Mouse (Mus musculus): Measurements from ENCODE around the gene Sptbn1.
"Not testable (repeated sequence)": the region's sequence is repeated elsewhere in the genome, so short reads cannot be mapped to it uniquely, and the experiment has no call there.

Sptbn1 gene

GRCm38 (mm10) chr11:30256491-30256890 lies 11.5 kb downstream of the Sptbn1 start:
- no peak for DNase-seq (ENCODE audit: low read depth in 2 of 2, low spot score in 2 of 2)

GRCm38 (mm10) chr11:30255211-30255610 lies 12.8 kb downstream of the Sptbn1 start:
- not testable (repeated sequence) for DNase-seq (ENCODE audit: low read depth in 2 of 2, low spot score in 2 of 2)

- DNase-seq (ENCODE audit: low read depth in 2 of 2, low spot score in 2 of 2): no peak
These were observed 16.6 kb downstream of the Sptbn1 start for GRCm38 (mm10) chr11:30251294-30251904.

- DNase-seq (ENCODE audit: low read depth in 2 of 2, low spot score in 2 of 2): no peak
These were observed 18.4 kb downstream of the Sptbn1 start for GRCm38 (mm10) chr11:30249452-30250016.

- DNase-seq (ENCODE audit: low read depth in 2 of 2, low spot score in 2 of 2): no peak
These were observed 20.9 kb downstream of the Sptbn1 start for GRCm38 (mm10) chr11:30247106-30247505.

- DNase-seq (ENCODE audit: low read depth in 2 of 2, low spot score in 2 of 2): no peak
These were observed 21.8 kb downstream of the Sptbn1 start for GRCm38 (mm10) chr11:30246161-30246560.

- no peak for DNase-seq (ENCODE audit: low read depth in 2 of 2, low spot score in 2 of 2)
These were observed 23.8 kb downstream of the Sptbn1 start for GRCm38 (mm10) chr11:30244172-30244571.

GRCm38 (mm10) chr11:30243591-30243990 lies 24.4 kb downstream of the Sptbn1 start:
- DNase-seq (ENCODE audit: low read depth in 2 of 2, low spot score in 2 of 2): no peak

- no peak for DNase-seq (ENCODE audit: low read depth in 2 of 2, low spot score in 2 of 2)
These were observed 27.1 kb downstream of the Sptbn1 start for GRCm38 (mm10) chr11:30240861-30241260.

GRCm38 (mm10) chr11:30237960-30238359 lies 30.0 kb downstream of the Sptbn1 start:
- no peak for DNase-seq (ENCODE audit: low read depth in 2 of 2, low spot score in 2 of 2)

GRCm38 (mm10) chr11:30236681-30237242 lies 31.2 kb downstream of the Sptbn1 start:
- DNase-seq (ENCODE audit: low read depth in 2 of 2, low spot score in 2 of 2): no peak

GRCm38 (mm10) chr11:30235666-30236065 lies 32.3 kb downstream of the Sptbn1 start:
- no peak for DNase-seq (ENCODE audit: low read depth in 2 of 2, low spot score in 2 of 2)

GRCm38 (mm10) chr11:30235218-30235617 lies 32.8 kb downstream of the Sptbn1 start:
- no peak for DNase-seq (ENCODE audit: low read depth in 2 of 2, low spot score in 2 of 2)

- no peak for DNase-seq (ENCODE audit: low read depth in 2 of 2, low spot score in 2 of 2)
These were observed 34.0 kb downstream of the Sptbn1 start for GRCm38 (mm10) chr11:30233946-30234345.

GRCm38 (mm10) chr11:30232082-30232481 lies 35.9 kb downstream of the Sptbn1 start:
- DNase-seq (ENCODE audit: low read depth in 2 of 2, low spot score in 2 of 2): no peak

GRCm38 (mm10) chr11:30231336-30231735 lies 36.6 kb downstream of the Sptbn1 start:
- no peak for DNase-seq (ENCODE audit: low read depth in 2 of 2, low spot score in 2 of 2)

- no peak for DNase-seq (ENCODE audit: low read depth in 2 of 2, low spot score in 2 of 2)
These were observed 37.6 kb downstream of the Sptbn1 start for GRCm38 (mm10) chr11:30230330-30230771.

- no peak for DNase-seq (ENCODE audit: low read depth in 2 of 2, low spot score in 2 of 2)
These were observed 41.2 kb downstream of the Sptbn1 start for GRCm38 (mm10) chr11:30226756-30227155.

GRCm38 (mm10) chr11:30224599-30224998 lies 43.4 kb downstream of the Sptbn1 start:
- DNase-seq (ENCODE audit: low read depth in 2 of 2, low spot score in 2 of 2): no peak

GRCm38 (mm10) chr11:30222636-30223035 lies 45.3 kb downstream of the Sptbn1 start:
- DNase-seq (ENCODE audit: low read depth in 2 of 2, low spot score in 2 of 2): peak; percentile 35 to 68

- no peak for DNase-seq (ENCODE audit: low read depth in 2 of 2, low spot score in 2 of 2)
These were observed 46.9 kb downstream of the Sptbn1 start for GRCm38 (mm10) chr11:30221043-30221442.

- no peak for DNase-seq (ENCODE audit: low read depth in 2 of 2, low spot score in 2 of 2)
These were observed 49.6 kb downstream of the Sptbn1 start for GRCm38 (mm10) chr11:30218386-30218785.

GRCm38 (mm10) chr11:30217496-30217895 lies 50.5 kb downstream of the Sptbn1 start:
- no peak for DNase-seq (ENCODE audit: low read depth in 2 of 2, low spot score in 2 of 2)
